Comparison of ENCODE assay signal across 7 mouse cellular contexts in the genomic region with DNA sequence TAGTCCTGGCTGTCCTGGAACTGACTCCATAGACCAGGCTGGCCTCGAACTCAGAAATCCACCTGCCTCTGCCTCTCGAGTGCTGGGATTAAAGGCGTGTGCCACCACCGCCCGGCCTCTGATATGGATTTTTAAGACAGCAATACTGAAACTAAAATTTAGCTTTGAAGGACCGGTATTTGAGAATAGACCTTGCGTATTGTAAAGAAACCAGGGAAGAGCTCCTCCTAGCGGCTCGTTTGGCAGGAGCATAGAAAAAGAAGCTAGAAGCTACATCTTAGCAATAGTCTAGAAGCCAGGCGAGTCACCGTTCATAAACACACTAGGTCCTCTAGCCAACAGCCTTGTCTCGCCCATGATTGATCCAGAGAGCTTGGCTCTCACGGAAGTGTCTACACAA. TPM values are rescaled to one million over a fixed set of nuclear protein-coding genes. Genes with fewer than 3 reads are reported as not detected.
A peak's percentile ranks its signal among the peaks of the same experiment; 100 is the strongest.
DNase-seq lines count a peak whose midpoint lies in the region; ATAC-seq and TF ChIP-seq lines count a peak whose summit lies in the region.

No protein-coding gene starts in this region.

- TF ChIP-seq CTCF in CH12.LX (conservative IDR thresholded peaks at IDR 0.05 in 1 of 2, IDR thresholded peaks at IDR 0.05 in 1 of 2; ENCODE audit: low read depth in 2 of 2, low read length in 2 of 2): peak; percentile 67 to 86; a peak in 3 of 4 replicates

- no peak for ATAC-seq in lung, embryonic 15.5 days (ENCODE audit: borderline replicate concordance, extremely low read depth, low FRiP score, low TSS enrichment)

- H3K4me3 ChIP-seq in CH12.LX (replicated peaks in 1 of 3; ENCODE audit: low read depth in 2 of 3, low read length in 2 of 3, poor library complexity in 1 of 3): no peak overlapping the region
- no peak overlapping the region for H3K4me3 ChIP-seq in lung, embryonic 15.5 days

- H3K79me2 ChIP-seq in CH12.LX (replicated peaks; ENCODE audit: control insufficient read depth, extremely low read depth, insufficient read depth, poor library complexity, severe bottlenecking): no peaks in the 10 kb centered on the region

- in situ Hi-C loops in CH12.LX (cut with MboI; ENCODE audit: low pct_ligation_motif_present, low pct_unique_long_range_greater_than_20kb, low sequenced_read_pairs): loop anchor here (5.0 kb wide), 3 partner anchors 41 to 106 kb away; no protein-coding TSS in a partner anchor

- 20% methylated on average over 13 of the region's 13 CpGs for WGBS in lung, embryonic 15.5 days

- H3K27ac ChIP-seq in CH12.LX (ENCODE audit: insufficient read depth, low read depth): no peak overlapping the region
- H3K27ac ChIP-seq in lung, embryonic 15.5 days: no peak overlapping the region

- peaks cover 1 to 14% of the 10 kb centered on the region in 2 experiments for H3K36me3 ChIP-seq in CH12.LX (replicated peaks in 1 of 2; ENCODE audit: control insufficient read depth in 1 of 2, insufficient read depth in 1 of 2, low read length in 1 of 2)
- H3K36me3 ChIP-seq in lung, embryonic 15.5 days: peaks cover 22% of the 10 kb centered on the region

- H3K9ac ChIP-seq in CH12.LX (ENCODE audit: insufficient read depth, low read depth): no peak overlapping the region
- H3K9ac ChIP-seq in lung, embryonic 15.5 days: no peak overlapping the region

- DNase-seq in B cell, adult 2 months: peak; percentile 83 to 84
- DNase-seq in CH12.LX (ENCODE audit: extremely low read depth): peak; percentile 87
- DNase-seq in c-Kit-positive CD71-negative TER-119-negative erythroid progenitor cells, embryonic 14.5 days (ENCODE audit: low read depth): peak; percentile 84
- peak; percentile 69 to 86 for DNase-seq in frontal cortex, postnatal 36 days (ENCODE audit: low spot score in 2 of 2)
- DNase-seq in kidney, postnatal 14 days: peak; percentile 81
- DNase-seq in right cerebral cortex, postnatal 4 days: peak; percentile 80

- no peak for TF ChIP-seq POLR2A in CH12.LX (IDR thresholded peaks at IDR 0.05; ENCODE audit: low read depth, low read length)

- peak; percentile 55 for TF ChIP-seq RAD21 in CH12.LX (IDR thresholded peaks at IDR 0.05; ENCODE audit: low read depth, low read length)

- dilution Hi-C loops in CH12.LX (cut with MboI; ENCODE audit: extremely low pct_ligation_motif_present, extremely low pct_unique_long_range_greater_than_20kb, low sequenced_read_pairs): no loop called here

- H3K4me2 ChIP-seq in CH12.LX (ENCODE audit: insufficient read depth, low read depth, poor library complexity, severe bottlenecking): 0 out of 2 replicates have a peak overlapping the region, but pooled peaks have one; percentile 26
- H3K4me2 ChIP-seq in lung, embryonic 15.5 days: peak overlapping the region; percentile 17; the same call in 1 of the 2 replicates

- no peaks in the 10 kb centered on the region for H3K27me3 ChIP-seq in CH12.LX (replicated peaks)
- H3K27me3 ChIP-seq in lung, embryonic 15.5 days: no peaks in the 10 kb centered on the region

- H3K4me1 ChIP-seq in CH12.LX (ENCODE audit: control insufficient read depth in 1 of 2, insufficient read depth in 2 of 2): peaks cover 8 to 27% of the 10 kb centered on the region in 2 experiments
- peaks cover 9% of the 10 kb centered on the region for H3K4me1 ChIP-seq in lung, embryonic 15.5 days

- H3K9me3 ChIP-seq in CH12.LX (replicated peaks; ENCODE audit: low read length): peaks cover 2% of the 10 kb centered on the region
- H3K9me3 ChIP-seq in lung, embryonic 15.5 days: no peaks in the 10 kb centered on the region

- no peak for TF ChIP-seq EP300 in CH12.LX (IDR thresholded peaks at IDR 0.05; ENCODE audit: low read length)

TF ChIP-seq in CH12.LX, 34 proteins besides CTCF, POLR2A, EP300 and RAD21:
- TF ChIP-seq MXI1 (IDR thresholded peaks at IDR 0.05; ENCODE audit: low read depth, low read length) (0 out of 2 replicates have a peak, but pooled peaks have one; percentile 23), IRF4 (IDR thresholded peaks at IDR 0.05; ENCODE audit: low read depth, low read length) (peak; percentile 33; the same call in 1 of the 2 replicates), SMC3 (IDR thresholded peaks at IDR 0.05; ENCODE audit: low read depth, low read length) (peak; percentile 72), ZNF384 (IDR thresholded peaks at IDR 0.05; ENCODE audit: low read depth, low read length) (0 out of 2 replicates have a peak, but pooled peaks have one; percentile 36), SIN3A (IDR thresholded peaks at IDR 0.05; ENCODE audit: low read length) (no peak)

RNA-seq across cellular contexts. Expression of a gene that starts 12.8 kb away (rescaled TPM):
- total RNA-seq in CH12.LX (2012; rRNA removed) (3.6 and 5.6 TPM in 2 replicates), CH12.LX (2014; rRNA removed) (4.0 and 4.4 TPM in 2 replicates)
- 6.6 and 7.8 TPM in 2 replicates for polyA plus RNA-seq in CH12.LX (2012; ENCODE audit: insufficient read length, low read depth)
- polyA plus RNA-seq in lung, embryonic 15.5 days (2015; fragmentation: Nextera tagmentation; extraction: Ambion mirVana): 0.19 and 0.34 TPM in 2 replicates
